Mouse (Mus musculus) spleen, adult 2 months (tissue): ENCODE data around the gene Tars.

ENCODE experiments used
- CTCF ChIP-seq: fragments of 200-500 bp; IDR thresholded peaks from 2 replicates; pipeline ENCODE4 v1.5.1; 2011; ENCODE audit warnings: mild to moderate bottlenecking, inconsistent platforms; ENCODE audit not compliant: insufficient read depth, insufficient read length, insufficient replicate concordance; ENCODE audit errors: extremely low read depth
- POLR2A ChIP-seq: fragments of 200-500 bp; IDR thresholded peaks from 2 replicates; pipeline ENCODE4 v1.6.1; 2011; ENCODE audit warnings: low read depth, low read length, inconsistent platforms

GRCm38 (mm10) chr15:11413484-11413883 lies 14.0 kb upstream of the Tars start:
- TF ChIP-seq CTCF, result no peak
- TF ChIP-seq POLR2A, result no peak
